Mouse (Mus musculus): Measurements from ENCODE around the gene Gipc2. TPM values are rescaled to one million over a fixed set of nuclear protein-coding genes. Genes with fewer than 3 reads are reported as not detected.

Gene Gipc2
- polyA plus RNA-seq (2015; fragmentation: Nextera tagmentation; extraction: Ambion mirVana): 3.4 and 5.3 TPM in 2 replicates

GRCm38 (mm10) chr3:152166099-152166423 is at the start of gene Gipc2:
Gipc2 (minus strand) TSS chr3:152166230.
- ATAC-seq: no peak; the same call in 1 of the 2 replicates
- Histone ChIP-seq H3K4me1 (replicated peaks) (peaks cover 23% of the 10 kb centered on the region), H3K27ac (peak within 1 kb of the TSS; percentile 67; the same call in 1 of the 2 replicates), H3K36me3 (no peaks in the 10 kb centered on the region), H3K27me3 (peaks cover 23% of the 10 kb centered on the region), H3K9me3 (no peaks in the 10 kb centered on the region; the same call in 1 of the 2 replicates), H3K4me2 (replicated peaks) (peak within 1 kb of the TSS; percentile 94), H3K9ac (replicated peaks) (peak within 1 kb of the TSS; percentile 77), H3K4me3 (replicated peaks) (peak within 1 kb of the TSS; percentile 61)
- 5% methylated on average over 10 of the region's 10 CpGs for WGBS

- Histone ChIP-seq H3K9ac (replicated peaks) (peak overlapping the region; percentile 99; the same call in 1 of the 2 replicates), H3K4me1 (replicated peaks) (peaks cover 34% of the 10 kb centered on the region), H3K9me3 (no peaks in the 10 kb centered on the region), H3K36me3 (peaks cover 27% of the 10 kb centered on the region), H3K27me3 (no peaks in the 10 kb centered on the region), H3K4me3 (replicated peaks) (peak overlapping the region; percentile 96), H3K4me2 (replicated peaks) (peak overlapping the region; percentile 91), H3K27ac (no peak overlapping the region)
- WGBS: 69% methylated on average over 3 of the region's 3 CpGs
- ATAC-seq: no peak
These were observed 47.4 kb upstream of the Gipc2 start for GRCm38 (mm10) chr3:152213416-152213815.

- Histone ChIP-seq H3K9ac (replicated peaks) (peak overlapping the region; percentile 99), H3K4me2 (replicated peaks) (peak overlapping the region; percentile 91), H3K27ac (no peak overlapping the region), H3K27me3 (no peaks in the 10 kb centered on the region), H3K36me3 (peaks cover 13% of the 10 kb centered on the region), H3K9me3 (no peaks in the 10 kb centered on the region), H3K4me3 (replicated peaks) (peak overlapping the region; percentile 96), H3K4me1 (replicated peaks) (peaks cover 40% of the 10 kb centered on the region)
- ATAC-seq: no peak
- 38% methylated on average over 7 of the region's 7 CpGs for WGBS
These were observed 45.8 kb upstream of the Gipc2 start for GRCm38 (mm10) chr3:152211731-152212279.

- ATAC-seq: peak; percentile 70
These were observed 44.8 kb upstream of the Gipc2 start for GRCm38 (mm10) chr3:152210728-152211391.

GRCm38 (mm10) chr3:152209967-152210634 is 44.1 kb upstream of the Gipc2 start, which contains the start of the genes Dnajb4 and Fubp1:
Dnajb4 (minus strand) TSS chr3:152210302.
Fubp1 (plus strand) TSS chr3:152210422.
- Histone ChIP-seq H3K27ac (peak within 1 kb of the TSS; percentile 100), H3K4me2 (replicated peaks) (peak within 1 kb of the TSS; percentile 91), H3K27me3 (no peaks in the 10 kb centered on the region), H3K9me3 (no peaks in the 10 kb centered on the region), H3K4me3 (replicated peaks) (peak within 1 kb of the TSS; percentile 96), H3K4me1 (replicated peaks) (peaks cover 40% of the 10 kb centered on the region), H3K36me3 (no peaks in the 10 kb centered on the region), H3K9ac (replicated peaks) (peak within 1 kb of the TSS; percentile 99)
- ATAC-seq: peak; percentile 95
- under 1% methylated on average over 85 of the region's 85 CpGs for WGBS

More at GRCm38 (mm10) chr3:152210728-152211391, 44.8 kb upstream of the Gipc2 start:
- Histone ChIP-seq H3K36me3 (peaks cover 4% of the 10 kb centered on the region; the same call in 1 of the 2 replicates), H3K4me3 (replicated peaks) (peak overlapping the region; percentile 96), H3K4me1 (replicated peaks) (peaks cover 40% of the 10 kb centered on the region), H3K27me3 (no peaks in the 10 kb centered on the region), H3K27ac (peak overlapping the region; percentile 100), H3K4me2 (replicated peaks) (peak overlapping the region; percentile 91), H3K9me3 (no peaks in the 10 kb centered on the region), H3K9ac (replicated peaks) (peak overlapping the region; percentile 99)
- under 1% methylated on average over 58 of the region's 68 CpGs for WGBS

- no peaks in the 10 kb centered on the region for H3K36me3 ChIP-seq
- peak overlapping the region; percentile 100 for H3K27ac ChIP-seq
- ATAC-seq: no peak; the same call in 1 of the 2 replicates
- 7% methylated on average over 25 of the region's 25 CpGs for WGBS
- H3K27me3 ChIP-seq: no peaks in the 10 kb centered on the region
- peak overlapping the region; percentile 99 for H3K9ac ChIP-seq (replicated peaks)
- H3K4me2 ChIP-seq (replicated peaks): peak overlapping the region; percentile 73
- peak overlapping the region; percentile 96 for H3K4me3 ChIP-seq (replicated peaks)
- H3K9me3 ChIP-seq: no peaks in the 10 kb centered on the region
- peaks cover 34% of the 10 kb centered on the region for H3K4me1 ChIP-seq (replicated peaks)
These were observed 43.3 kb upstream of the Gipc2 start for GRCm38 (mm10) chr3:152209177-152209966.

GRCm38 (mm10) chr3:152208096-152208885 is 42.3 kb upstream of the Gipc2 start:
- H3K9ac ChIP-seq (replicated peaks): no peak overlapping the region
- ATAC-seq: no peak
- 0 out of 2 replicates have a peak overlapping the region, but pooled peaks have one; percentile 96 for H3K4me3 ChIP-seq (replicated peaks)

GRCm38 (mm10) chr3:152207156-152207555 is 41.1 kb upstream of the Gipc2 start:
- WGBS: 98% methylated on average over 4 of the region's 4 CpGs
- no peaks in the 10 kb centered on the region for H3K27me3 ChIP-seq
- peaks cover 20% of the 10 kb centered on the region for H3K4me1 ChIP-seq (replicated peaks)
- no peak overlapping the region for H3K4me3 ChIP-seq (replicated peaks)
- H3K27ac ChIP-seq: no peak overlapping the region
- H3K36me3 ChIP-seq: no peaks in the 10 kb centered on the region
- H3K4me2 ChIP-seq (replicated peaks): no peak overlapping the region
- no peak for ATAC-seq
- no peak overlapping the region for H3K9ac ChIP-seq (replicated peaks)
- H3K9me3 ChIP-seq: no peaks in the 10 kb centered on the region

More at GRCm38 (mm10) chr3:152208096-152208885, 42.3 kb upstream of the Gipc2 start:
- no peak overlapping the region for H3K27ac ChIP-seq
- no peaks in the 10 kb centered on the region for H3K27me3 ChIP-seq
- H3K36me3 ChIP-seq: no peaks in the 10 kb centered on the region
- H3K9me3 ChIP-seq: no peaks in the 10 kb centered on the region
- peaks cover 31% of the 10 kb centered on the region for H3K4me1 ChIP-seq (replicated peaks)
- 95% methylated on average over 7 of the region's 7 CpGs for WGBS
- peak overlapping the region; percentile 73 for H3K4me2 ChIP-seq (replicated peaks)

GRCm38 (mm10) chr3:152204577-152204976 is 38.5 kb upstream of the Gipc2 start:
- H3K27ac ChIP-seq: no peak overlapping the region
- H3K9me3 ChIP-seq: no peaks in the 10 kb centered on the region
- no peak for ATAC-seq
- no peaks in the 10 kb centered on the region for H3K36me3 ChIP-seq
- no peak overlapping the region for H3K4me3 ChIP-seq (replicated peaks)
- H3K4me2 ChIP-seq (replicated peaks): no peak overlapping the region
- no peak overlapping the region for H3K9ac ChIP-seq (replicated peaks)
- peaks cover 14% of the 10 kb centered on the region for H3K4me1 ChIP-seq (replicated peaks)
- 87% methylated on average over 3 of the region's 3 CpGs for WGBS
- no peaks in the 10 kb centered on the region for H3K27me3 ChIP-seq

- no peaks in the 10 kb centered on the region for H3K27me3 ChIP-seq
- H3K9me3 ChIP-seq: no peaks in the 10 kb centered on the region
- H3K27ac ChIP-seq: no peak overlapping the region
- 63% methylated on average over 3 of the region's 3 CpGs for WGBS
- no peak overlapping the region for H3K4me3 ChIP-seq (replicated peaks)
- no peaks in the 10 kb centered on the region for H3K36me3 ChIP-seq
- H3K4me1 ChIP-seq (replicated peaks): peaks cover 11% of the 10 kb centered on the region
- no peak for ATAC-seq
- H3K4me2 ChIP-seq (replicated peaks): no peak overlapping the region
- H3K9ac ChIP-seq (replicated peaks): no peak overlapping the region
These were observed 38.0 kb upstream of the Gipc2 start for GRCm38 (mm10) chr3:152203996-152204395.

GRCm38 (mm10) chr3:152203411-152203810 is 37.4 kb upstream of the Gipc2 start:
- H3K27me3 ChIP-seq: no peaks in the 10 kb centered on the region
- no peak overlapping the region for H3K27ac ChIP-seq
- H3K4me1 ChIP-seq (replicated peaks): peaks cover 6% of the 10 kb centered on the region
- H3K4me3 ChIP-seq (replicated peaks): no peak overlapping the region
- 87% methylated on average over 6 of the region's 6 CpGs for WGBS
- no peak for ATAC-seq
- H3K9ac ChIP-seq (replicated peaks): no peak overlapping the region
- H3K4me2 ChIP-seq (replicated peaks): no peak overlapping the region
- no peaks in the 10 kb centered on the region for H3K36me3 ChIP-seq
- H3K9me3 ChIP-seq: no peaks in the 10 kb centered on the region
